Mouse (Mus musculus) stomach, postnatal 0 days (tissue): Measurements from ENCODE around the gene 5730596B20Rik. TPM values are rescaled to one million over a fixed set of nuclear protein-coding genes. Genes with fewer than 3 reads are reported as not detected.

Source experiments
- ATAC-seq: fragments of 200-750 bp; cut with Nextera tagmentation; 2 replicates; pipeline ENCODE4 v1.8.0; 2017; ENCODE audit not compliant: low FRiP score, low TSS enrichment
- DNase-seq: peaks from one replicate; pipeline ENCODE4 v3.0.0-alpha.2; 2016; ENCODE audit warnings: low spot score
- H3K27ac ChIP-seq: fragments of 300-500 bp; sonication (generic); replicated peaks from 2 replicates; pipeline ENCODE4 v1.5.1; 2014; ENCODE audit warnings: mild to moderate bottlenecking, control low read depth
- H3K27me3 ChIP-seq: fragments of 300-500 bp; sonication (generic); 2 replicates; pipeline ENCODE4 v1.6.1; 2014; ENCODE audit warnings: low read length; ENCODE audit not compliant: control insufficient read depth, insufficient read depth
- H3K36me3 ChIP-seq: fragments of 300-500 bp; sonication (generic); 2 replicates; pipeline ENCODE4 v1.6.1; 2014; ENCODE audit warnings: low read length, mixed read lengths; ENCODE audit not compliant: control insufficient read depth, insufficient read depth
- H3K4me1 ChIP-seq: fragments of 300-500 bp; sonication (generic); replicated peaks from 2 replicates; pipeline ENCODE4 v1.6.1; 2014; ENCODE audit warnings: antibody characterized with exemption; ENCODE audit not compliant: control insufficient read depth, insufficient read depth
- H3K4me2 ChIP-seq: fragments of 300-500 bp; sonication (generic); replicated peaks from 2 replicates; pipeline ENCODE4 v1.6.1; 2014; ENCODE audit warnings: low read depth, mild to moderate bottlenecking, control low read depth, moderate library complexity
- H3K4me3 ChIP-seq: fragments of 300-500 bp; sonication (generic); 2 replicates; pipeline ENCODE4 v1.5.1; 2014; ENCODE audit warnings: low read depth, low read length, control low read depth
- H3K9ac ChIP-seq: fragments of 300-500 bp; sonication (generic); 2 replicates; pipeline ENCODE4 v1.6.1; 2014; ENCODE audit warnings: mild to moderate bottlenecking, low read length, control low read depth, mixed read lengths
- H3K9me3 ChIP-seq: fragments of 300-500 bp; sonication (generic); 2 replicates; pipeline ENCODE4 v1.6.1; 2016; ENCODE audit warnings: low read length; ENCODE audit not compliant: control insufficient read depth
- CTCF ChIP-seq: IDR thresholded peaks from 2 replicates; pipeline ENCODE4 v1.5.1; 2016; ENCODE audit warnings: antibody characterized with exemption, low read depth, mild to moderate bottlenecking, moderate library complexity
- EP300 ChIP-seq: optimal IDR thresholded peaks from 2 replicates; pipeline ENCODE3; 2016; ENCODE audit warnings: antibody characterized with exemption
- whole genome bisulfite sequencing: fragments of 180-500 bp; shearing (Covaris S2); extraction: QIAGEN DNeasy Blood & Tissue Kit; methylation state at CpG from one replicate; pipeline ENCODE4 v1.1.7; 2014; 5-methylcytosine and 5-hydroxymethylcytosine counted together
- polyA plus RNA-seq: library from polyadenylated mRNA; unstranded; fragments of >200 nt; fragmentation: Nextera tagmentation; extraction: Ambion mirVana; gene quantifications from 2 replicates; pipeline ENCODE4 v1.2.1, GENCODE M21; 2015

5730596B20Rik gene
- polyA plus RNA-seq, 1 experiment from 2014 or later: 0.90 TPM

DNA sequence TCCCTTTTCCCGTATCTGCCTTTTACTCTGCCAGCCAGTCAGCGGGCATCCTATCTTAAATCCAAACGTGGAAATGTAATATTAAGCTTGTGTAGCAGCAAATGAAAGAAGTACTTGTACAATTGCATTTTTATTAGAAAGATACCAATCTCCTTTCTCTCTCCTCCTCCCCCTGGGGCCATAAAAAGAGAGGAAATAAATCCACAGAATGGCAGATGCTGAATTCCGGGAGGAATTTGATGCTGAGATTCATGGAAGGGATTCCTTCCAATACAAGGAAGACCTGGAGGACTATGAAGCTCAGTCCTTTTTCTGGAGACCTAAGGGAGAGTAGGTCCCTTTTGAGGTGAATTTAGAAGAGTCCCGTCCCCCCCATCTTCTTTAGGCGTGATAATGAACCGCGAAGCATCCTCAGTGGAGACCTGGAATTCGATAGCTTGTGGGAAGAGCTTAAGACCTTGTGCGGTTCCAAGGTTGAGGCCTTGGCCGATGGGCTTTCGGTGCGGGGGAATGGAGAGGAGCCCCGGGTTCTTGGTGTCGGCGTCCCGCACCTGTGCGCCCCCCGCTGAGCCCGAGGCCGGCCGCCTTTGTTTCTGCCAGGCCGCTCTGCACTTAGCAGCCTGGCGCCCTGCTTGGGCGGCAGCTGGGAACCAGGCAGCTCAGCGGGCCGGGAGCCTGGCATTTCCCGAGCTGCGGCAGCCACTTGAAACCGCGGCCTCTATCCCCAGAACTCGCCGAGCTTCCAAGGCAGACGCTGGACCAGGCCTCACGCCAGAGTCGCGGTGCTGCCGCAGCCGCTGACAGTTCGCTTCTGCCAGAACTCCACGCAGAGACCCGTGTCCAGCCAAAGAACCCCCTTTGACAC is 8.9 kb upstream of the 5730596B20Rik start:
- no peaks in the 10 kb centered on the region; the same call in 1 of the 2 replicates for H3K27me3 ChIP-seq
- 14% methylated on average over 39 of the region's 42 CpGs for WGBS

DNA sequence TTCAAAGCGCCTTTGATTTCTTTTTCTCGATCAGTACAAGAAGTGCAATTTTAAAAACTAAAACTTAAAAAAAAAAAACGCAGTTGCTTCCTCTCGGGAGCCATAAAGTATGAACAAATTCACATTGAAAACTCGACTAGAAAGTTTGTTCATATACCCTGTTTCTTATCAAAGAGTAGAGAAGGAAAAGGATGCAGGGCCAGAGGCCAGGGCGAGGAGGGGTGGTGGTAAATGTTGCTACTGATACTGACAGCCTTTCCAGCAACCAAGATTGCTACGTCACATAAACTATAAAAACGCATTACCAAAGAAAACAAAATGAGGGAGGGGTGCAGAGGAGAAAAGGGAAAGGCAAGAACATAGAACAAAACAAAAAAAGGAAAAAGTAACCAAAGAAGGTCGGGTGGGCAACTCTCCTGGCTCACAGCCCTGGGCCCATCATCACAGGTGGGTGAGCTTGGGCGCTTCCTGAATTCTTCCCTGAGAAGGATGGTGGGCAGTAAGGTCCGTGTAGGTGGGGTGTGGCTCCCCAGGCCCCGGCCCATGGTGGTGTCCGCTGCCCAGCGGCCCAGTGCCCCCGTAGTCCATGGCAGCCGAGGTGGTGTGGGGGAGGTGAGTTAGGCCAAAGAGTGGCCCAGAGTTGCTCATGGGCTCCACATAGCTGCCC is 7.7 kb upstream of the 5730596B20Rik start:
- Histone ChIP-seq H3K4me1 (peaks cover 4% of the 10 kb centered on the region; the same call in 1 of the 2 replicates), H3K27me3 (no peaks in the 10 kb centered on the region), H3K27ac (peak overlapping the region; percentile 97), H3K4me3 (peak overlapping the region; percentile 65), H3K4me2 (peak overlapping the region; percentile 62), H3K9me3 (no peaks in the 10 kb centered on the region), H3K36me3 (0 out of 2 replicates have a peak, but pooled peaks cover 2% of the 10 kb centered on the region), H3K9ac (peak overlapping the region; percentile 66)
- DNase-seq: no peak
- TF ChIP-seq CTCF (no peak), EP300 (no peak)
- 30% methylated on average over 16 of the region's 16 CpGs for WGBS
- no peak for ATAC-seq

More for the DNA sequence above, 8.9 kb upstream of the 5730596B20Rik start:
- TF ChIP-seq CTCF: no peak
- no peak for TF ChIP-seq EP300
- Histone ChIP-seq H3K9me3 (no peaks in the 10 kb centered on the region), H3K27ac (peak overlapping the region; percentile 96), H3K9ac (peak overlapping the region; percentile 89), H3K4me3 (peak overlapping the region; percentile 65), H3K4me1 (peaks cover 4% of the 10 kb centered on the region; the same call in 1 of the 2 replicates), H3K4me2 (peak overlapping the region; percentile 77), H3K36me3 (0 out of 2 replicates have a peak, but pooled peaks cover 2% of the 10 kb centered on the region)
- ATAC-seq (no peak), DNase-seq (no peak)

DNA sequence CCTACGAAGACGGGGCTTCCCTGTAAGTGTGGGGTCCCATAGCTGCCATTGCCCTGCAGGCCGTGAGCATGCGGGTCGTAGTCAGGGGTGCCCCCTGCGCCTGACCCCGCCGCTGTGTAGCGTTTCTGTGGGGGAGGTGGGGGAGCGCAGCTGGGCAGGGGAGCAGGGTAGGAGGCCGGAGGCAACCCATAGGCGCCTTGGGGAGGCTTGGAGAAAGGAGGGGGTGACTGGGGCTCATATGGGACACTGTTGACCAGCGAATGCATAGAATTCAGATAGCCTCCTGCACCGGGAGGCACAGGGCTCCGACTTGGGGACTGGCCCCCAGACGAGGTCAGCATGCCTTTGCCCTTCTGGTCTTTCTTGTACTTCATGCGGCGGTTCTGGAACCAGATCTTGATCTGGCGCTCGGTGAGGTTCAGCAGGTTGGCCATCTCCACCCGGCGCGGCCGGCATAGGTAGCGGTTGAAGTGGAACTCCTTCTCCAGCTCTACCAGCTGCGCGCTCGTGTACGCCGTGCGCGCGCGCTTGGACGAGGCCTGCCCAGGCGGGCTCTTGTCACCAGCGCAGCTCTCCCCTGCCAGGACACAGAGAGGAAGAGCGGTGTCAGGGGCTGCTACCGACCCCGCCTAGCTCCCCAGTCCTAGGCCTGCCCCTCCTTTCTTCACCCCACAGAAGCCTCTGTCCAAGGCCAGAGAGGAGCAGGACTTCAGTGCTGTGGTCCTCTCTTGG is 7.0 kb upstream of the 5730596B20Rik start:
- Histone ChIP-seq H3K4me1 (peaks cover 4% of the 10 kb centered on the region; the same call in 1 of the 2 replicates), H3K36me3 (0 out of 2 replicates have a peak, but pooled peaks cover 2% of the 10 kb centered on the region), H3K27me3 (no peaks in the 10 kb centered on the region), H3K9me3 (no peaks in the 10 kb centered on the region), H3K4me2 (peak overlapping the region; percentile 62), H3K4me3 (peak overlapping the region; percentile 65), H3K9ac (peak overlapping the region; percentile 66), H3K27ac (peak overlapping the region; percentile 97)
- ATAC-seq: peak; percentile 24
- DNase-seq: no peak
- no peak for TF ChIP-seq EP300
- TF ChIP-seq CTCF: no peak
- 23% methylated on average over 40 of the region's 40 CpGs for WGBS

DNA sequence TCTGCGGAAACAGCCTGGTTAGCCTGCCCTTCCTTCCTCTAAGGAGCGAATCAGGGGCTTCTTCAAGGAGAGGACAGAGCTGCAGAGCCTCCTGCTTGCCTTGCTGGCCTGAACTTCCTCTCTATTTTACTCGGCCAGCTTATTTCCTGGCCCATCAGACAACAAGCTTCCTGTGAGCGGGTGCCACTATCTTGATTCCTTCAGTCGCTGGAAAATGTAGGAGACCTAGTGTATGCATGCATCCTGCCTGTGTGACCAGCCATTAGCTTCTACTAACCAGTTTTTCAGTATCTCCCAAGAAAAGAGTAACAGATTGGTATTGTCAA is 6.4 kb upstream of the 5730596B20Rik start:
- Histone ChIP-seq H3K9me3 (no peaks in the 10 kb centered on the region), H3K4me2 (peak overlapping the region; percentile 62), H3K9ac (peak overlapping the region; percentile 66), H3K4me1 (peaks cover 4% of the 10 kb centered on the region; the same call in 1 of the 2 replicates), H3K36me3 (0 out of 2 replicates have a peak, but pooled peaks cover 2% of the 10 kb centered on the region), H3K27ac (peak overlapping the region; percentile 97), H3K4me3 (peak overlapping the region; percentile 65; the same call in 1 of the 2 replicates), H3K27me3 (no peaks in the 10 kb centered on the region)
- no peak for DNase-seq
- TF ChIP-seq EP300 (no peak), CTCF (no peak)
- no peak; the same call in 1 of the 2 replicates for ATAC-seq
- 28% methylated on average over 5 of the region's 5 CpGs for WGBS

DNA sequence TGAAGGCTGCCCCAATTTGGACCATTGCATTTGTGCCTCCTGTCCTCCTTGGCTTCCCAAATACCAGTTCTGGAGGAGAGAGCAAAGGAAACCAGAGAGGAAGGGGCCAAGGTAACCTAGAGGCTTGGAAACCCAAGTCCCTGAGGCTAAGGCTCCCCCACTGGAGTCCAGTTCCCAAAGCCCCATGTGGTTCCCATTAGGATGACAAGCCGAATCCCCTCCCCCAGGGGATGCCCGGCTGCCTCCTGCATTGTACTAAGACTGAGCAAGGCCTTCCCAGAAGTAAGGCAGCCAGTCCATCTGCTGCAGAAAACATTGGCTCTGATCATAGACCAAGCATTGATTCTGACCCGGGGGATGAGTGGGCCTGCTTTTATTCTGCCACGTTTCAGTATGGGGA is 6.0 kb upstream of the 5730596B20Rik start:
- 0 out of 2 replicates have a peak overlapping the region, but pooled peaks have one; percentile 31 for H3K9ac ChIP-seq
- H3K4me1 ChIP-seq: peaks cover 4% of the 10 kb centered on the region; the same call in 1 of the 2 replicates
- WGBS: 25% methylated on average over 4 of the region's 4 CpGs
- no peak for TF ChIP-seq CTCF
- no peak for TF ChIP-seq EP300
- peak overlapping the region; percentile 65; the same call in 1 of the 2 replicates for H3K4me3 ChIP-seq
- no peaks in the 10 kb centered on the region for H3K9me3 ChIP-seq
- no peaks in the 10 kb centered on the region for H3K27me3 ChIP-seq
- DNase-seq (no peak), ATAC-seq (no peak)
- H3K4me2 ChIP-seq: peak overlapping the region; percentile 62
- 0 out of 2 replicates have a peak, but pooled peaks cover 2% of the 10 kb centered on the region for H3K36me3 ChIP-seq
- H3K27ac ChIP-seq: peak overlapping the region; percentile 97
